ENCODE assay signal across 13 mouse cellular contexts in genomic region chr19:6260946-6261345, GRCm38 (mm10). TPM values are rescaled to one million over a fixed set of nuclear protein-coding genes. Genes with fewer than 3 reads are reported as not detected.
A peak's percentile ranks its signal among the peaks of the same experiment; 100 is the strongest.
DNase-seq lines count a peak whose midpoint lies in the region; ATAC-seq and TF ChIP-seq lines count a peak whose summit lies in the region.
"Had no signal": no experiment of that assay in that cellular context is flagged by ENCODE, and none has a peak within 500 bp of the region (broad histone marks: within the 10 kb centered on the region; RNA-seq: fewer than 3 reads in every experiment).

No protein-coding gene starts in this region.

- H3K9ac ChIP-seq in kidney, postnatal 0 days (ENCODE audit: low read depth, low read length), result no peak overlapping the region
- H3K9ac ChIP-seq in kidney, embryonic 15.5 days, result no peak overlapping the region
- H3K9ac ChIP-seq in midbrain, embryonic 14.5 days (replicated peaks; ENCODE audit: low read length), result no peak overlapping the region
- H3K9ac ChIP-seq: hindbrain, embryonic 13.5 days; liver, embryonic 13.5 days had no signal

- no peaks in the 10 kb centered on the region for H3K9me3 ChIP-seq in kidney, postnatal 0 days (replicated peaks; ENCODE audit: low read length)
- H3K9me3 ChIP-seq in kidney, embryonic 15.5 days (replicated peaks), result no peaks in the 10 kb centered on the region
- H3K9me3 ChIP-seq in midbrain, embryonic 14.5 days (ENCODE audit: control insufficient read depth, low read length), result no peaks in the 10 kb centered on the region
- no peaks in the 10 kb centered on the region for H3K9me3 ChIP-seq in limb, embryonic 10.5 days (replicated peaks)
- H3K9me3 ChIP-seq: hindbrain, embryonic 13.5 days had no signal

- WGBS in kidney, postnatal 0 days, result 93% methylated on average over 4 of the region's 4 CpGs
- 83% methylated on average over 4 of the region's 4 CpGs for WGBS in kidney, embryonic 15.5 days
- WGBS in midbrain, embryonic 14.5 days, result 80% methylated on average over 4 of the region's 4 CpGs
- WGBS in limb, embryonic 10.5 days, result 81% methylated on average over 4 of the region's 4 CpGs

- no peaks in the 10 kb centered on the region for H3K27me3 ChIP-seq in kidney, postnatal 0 days (ENCODE audit: insufficient read depth, low read length)
- H3K27me3 ChIP-seq in kidney, embryonic 15.5 days, result no peaks in the 10 kb centered on the region
- no peaks in the 10 kb centered on the region for H3K27me3 ChIP-seq in testis, adult 2 months (ENCODE audit: control insufficient read depth, insufficient read depth, low read length)
- H3K27me3 ChIP-seq in midbrain, embryonic 14.5 days (ENCODE audit: control insufficient read depth, insufficient read depth, low read length), result no peaks in the 10 kb centered on the region
- H3K27me3 ChIP-seq in limb, embryonic 10.5 days (ENCODE audit: low read depth, poor library complexity, severe bottlenecking), result no peaks in the 10 kb centered on the region
- H3K27me3 ChIP-seq: hindbrain, embryonic 13.5 days; liver, embryonic 13.5 days had no signal

- H3K4me1 ChIP-seq in kidney, postnatal 0 days (replicated peaks; ENCODE audit: insufficient read depth, low read length), result no peaks in the 10 kb centered on the region; the same call in 1 of the 2 replicates
- H3K4me1 ChIP-seq in kidney, embryonic 15.5 days, result peaks cover 21% of the 10 kb centered on the region
- H3K4me1 ChIP-seq in testis, adult 2 months (ENCODE audit: control insufficient read depth, insufficient read depth, low read length), result no peaks in the 10 kb centered on the region
- no peaks in the 10 kb centered on the region for H3K4me1 ChIP-seq in midbrain, embryonic 14.5 days (ENCODE audit: control insufficient read depth, insufficient read depth, low read length)
- peaks cover 13% of the 10 kb centered on the region; the same call in 1 of the 2 replicates for H3K4me1 ChIP-seq in limb, embryonic 10.5 days
- H3K4me1 ChIP-seq: embryonic facial prominence, embryonic 10.5 days; hindbrain, embryonic 13.5 days had no signal

- H3K4me3 ChIP-seq in kidney, postnatal 0 days (replicated peaks; ENCODE audit: low read depth, low read length), result no peak overlapping the region
- H3K4me3 ChIP-seq in kidney, embryonic 15.5 days (replicated peaks), result no peak overlapping the region
- no peak overlapping the region for H3K4me3 ChIP-seq in testis, adult 2 months (ENCODE audit: control insufficient read depth, low read depth, low read length)
- no peak overlapping the region for H3K4me3 ChIP-seq in midbrain, embryonic 14.5 days (replicated peaks; ENCODE audit: low read depth, low read length)
- no peak overlapping the region for H3K4me3 ChIP-seq in limb, embryonic 10.5 days
- H3K4me3 ChIP-seq: embryonic facial prominence, embryonic 10.5 days; hindbrain, embryonic 13.5 days; liver, embryonic 13.5 days had no signal

- TF ChIP-seq POLR2A in testis, adult 2 months (IDR thresholded peaks at IDR 0.05; ENCODE audit: control insufficient read depth, low read depth, low read length), result no peak

- peaks cover 41% of the 10 kb centered on the region for H3K36me3 ChIP-seq in kidney, postnatal 0 days (ENCODE audit: insufficient read depth, low read length)
- H3K36me3 ChIP-seq in kidney, embryonic 15.5 days, result peaks cover 64% of the 10 kb centered on the region
- peaks cover 4% of the 10 kb centered on the region for H3K36me3 ChIP-seq in testis, adult 2 months (ENCODE audit: control insufficient read depth, insufficient read depth, low read length)
- H3K36me3 ChIP-seq in midbrain, embryonic 14.5 days (ENCODE audit: control insufficient read depth, insufficient read depth, low read length), result peaks cover 63% of the 10 kb centered on the region
- peaks cover 67% of the 10 kb centered on the region for H3K36me3 ChIP-seq in limb, embryonic 10.5 days

- H3K4me2 ChIP-seq in kidney, postnatal 0 days (ENCODE audit: low read length), result no peak overlapping the region
- no peak overlapping the region for H3K4me2 ChIP-seq in kidney, embryonic 15.5 days
- H3K4me2 ChIP-seq in midbrain, embryonic 14.5 days (ENCODE audit: low read length), result no peak overlapping the region
- H3K4me2 ChIP-seq: hindbrain, embryonic 13.5 days; liver, embryonic 13.5 days had no signal

- DNase-seq in CD4-positive, CD25-positive, alpha-beta regulatory T cell, adult 2 months (ENCODE audit: low read depth, low spot score), result peak; percentile 37
- DNase-seq in kidney, postnatal 0 days (ENCODE audit: low spot score), result no peak
- DNase-seq in testis, postnatal 14 days (ENCODE audit: low spot score), result no peak
- DNase-seq in midbrain, embryonic 14.5 days, result no peak
- no peak for DNase-seq in limb, embryonic 10.5 days (ENCODE audit: low spot score)
- DNase-seq: gastrocnemius, postnatal 36 days; liver, embryonic 13.5 days had no signal

- no peak for ATAC-seq in CD4-positive, CD25-positive, alpha-beta regulatory T cell, adult 4 months
- ATAC-seq in kidney, postnatal 0 days (replicated peaks; ENCODE audit: low FRiP score, low read depth), result no peak
- ATAC-seq in kidney, embryonic 15.5 days (replicated peaks; ENCODE audit: low FRiP score), result no peak
- no peak for ATAC-seq in midbrain, embryonic 14.5 days (ENCODE audit: low FRiP score, low TSS enrichment)

- TF ChIP-seq CTCF in kidney, postnatal 0 days (IDR thresholded peaks at IDR 0.05; ENCODE audit: low read depth), result peak; percentile 47; the same call in 1 of the 2 replicates
- peak; percentile 51; the same call in 1 of the 2 replicates for TF ChIP-seq CTCF in testis, adult 2 months (IDR thresholded peaks at IDR 0.05; ENCODE audit: control insufficient read depth, insufficient read depth, insufficient replicate concordance, low read depth, low read length)

- H3K27ac ChIP-seq in kidney, postnatal 0 days, result no peak overlapping the region
- no peak overlapping the region for H3K27ac ChIP-seq in kidney, embryonic 15.5 days
- H3K27ac ChIP-seq in testis, adult 2 months (ENCODE audit: control insufficient read depth, insufficient read depth, low read depth, low read length), result no peak overlapping the region
- no peak overlapping the region for H3K27ac ChIP-seq in midbrain, embryonic 14.5 days (replicated peaks; ENCODE audit: low read depth, low read length)
- no peak overlapping the region for H3K27ac ChIP-seq in limb, embryonic 10.5 days
- H3K27ac ChIP-seq: hindbrain, embryonic 13.5 days; liver, embryonic 13.5 days had no signal

RNA-seq across cellular contexts. Expression of gene Ehd1, which starts 15.6 kb away (rescaled TPM):
- polyA plus RNA-seq in CD4-positive, CD25-positive, alpha-beta regulatory T cell, adult 4 months (2017; shearing (Covaris generic)), result 10 to 100 TPM in 1 of 2 experiments, 1 to 10 TPM in 1; 6.4 to 22.8 TPM
- polyA plus RNA-seq in kidney, postnatal 0 days (2015; fragmentation: Nextera tagmentation; extraction: Ambion mirVana), result 64.2 and 73.4 TPM in 2 replicates
- 67.8 and 81.8 TPM in 2 replicates for polyA plus RNA-seq in kidney, embryonic 15.5 days (2015; fragmentation: Nextera tagmentation; extraction: Ambion mirVana)
- 521 and 642 TPM in 2 replicates for polyA plus RNA-seq in testis, adult 2 months (2012; rRNA removed)
- polyA plus RNA-seq in midbrain, embryonic 14.5 days (2014; fragmentation: Nextera tagmentation; extraction: Ambion mirVana), result 75.0 and 80.1 TPM in 2 replicates
- 72.5 and 74.9 TPM in 2 replicates for polyA plus RNA-seq in limb, embryonic 10.5 days (2016; fragmentation: Nextera tagmentation; extraction: Ambion mirVana)

RNA-seq across cellular contexts. Expression of gene Atg2a, which starts 19.5 kb away (rescaled TPM):
- 10 to 100 TPM; 10.4 to 14.7 TPM for polyA plus RNA-seq in CD4-positive, CD25-positive, alpha-beta regulatory T cell, adult 4 months (2017; shearing (Covaris generic))
- polyA plus RNA-seq in kidney, postnatal 0 days (2015; fragmentation: Nextera tagmentation; extraction: Ambion mirVana), result 7.0 and 7.8 TPM in 2 replicates
- polyA plus RNA-seq in kidney, embryonic 15.5 days (2015; fragmentation: Nextera tagmentation; extraction: Ambion mirVana), result 9.8 and 12.1 TPM in 2 replicates
- polyA plus RNA-seq in testis, adult 2 months (2012; rRNA removed), result 40.2 and 40.5 TPM in 2 replicates
- polyA plus RNA-seq in midbrain, embryonic 14.5 days (2014; fragmentation: Nextera tagmentation; extraction: Ambion mirVana), result 13.7 and 15.4 TPM in 2 replicates
- polyA plus RNA-seq in limb, embryonic 10.5 days (2016; fragmentation: Nextera tagmentation; extraction: Ambion mirVana), result 11.4 and 13.0 TPM in 2 replicates

RNA-seq across cellular contexts. Expression of gene Ppp2r5b, which starts 25.3 kb away (rescaled TPM):
- polyA plus RNA-seq in CD4-positive, CD25-positive, alpha-beta regulatory T cell, adult 4 months (2017; shearing (Covaris generic)), result 1 to 10 TPM; 1.2 to 1.6 TPM
- 19.9 and 20.4 TPM in 2 replicates for polyA plus RNA-seq in kidney, postnatal 0 days (2015; fragmentation: Nextera tagmentation; extraction: Ambion mirVana)
- polyA plus RNA-seq in kidney, embryonic 15.5 days (2015; fragmentation: Nextera tagmentation; extraction: Ambion mirVana), result 22.9 and 27.6 TPM in 2 replicates
- polyA plus RNA-seq in testis, adult 2 months (2012; rRNA removed), result 4.6 TPM in 2 replicates
- 117 and 142 TPM in 2 replicates for polyA plus RNA-seq in midbrain, embryonic 14.5 days (2014; fragmentation: Nextera tagmentation; extraction: Ambion mirVana)
- polyA plus RNA-seq in limb, embryonic 10.5 days (2016; fragmentation: Nextera tagmentation; extraction: Ambion mirVana), result 16.6 and 17.2 TPM in 2 replicates

RNA-seq across cellular contexts. Expression of gene Gpha2, which starts 34.8 kb away (rescaled TPM):
- not detected for polyA plus RNA-seq in CD4-positive, CD25-positive, alpha-beta regulatory T cell, adult 4 months (2017; shearing (Covaris generic))
- polyA plus RNA-seq in kidney, postnatal 0 days (2015; fragmentation: Nextera tagmentation; extraction: Ambion mirVana), result 1.6 and 2.1 TPM in 2 replicates
- polyA plus RNA-seq in kidney, embryonic 15.5 days (2015; fragmentation: Nextera tagmentation; extraction: Ambion mirVana), result 0.39 and 0.74 TPM in 2 replicates
- 3.8 and 4.3 TPM in 2 replicates for polyA plus RNA-seq in testis, adult 2 months (2012; rRNA removed)
- not detected in 2 replicates for polyA plus RNA-seq in midbrain, embryonic 14.5 days (2014; fragmentation: Nextera tagmentation; extraction: Ambion mirVana)
- 0.97 and 2.1 TPM in 2 replicates for polyA plus RNA-seq in limb, embryonic 10.5 days (2016; fragmentation: Nextera tagmentation; extraction: Ambion mirVana)
- polyA plus RNA-seq: heart, embryonic 14.5 days; hindbrain, embryonic 13.5 days had no signal

RNA-seq across cellular contexts. Expression of gene Cdc42bpg, which starts 45.3 kb away (rescaled TPM):
- polyA plus RNA-seq in CD4-positive, CD25-positive, alpha-beta regulatory T cell, adult 4 months (2017; shearing (Covaris generic)), result under 1 TPM; 0.07 to 0.13 TPM
- 1.0 TPM in 2 replicates for polyA plus RNA-seq in kidney, postnatal 0 days (2015; fragmentation: Nextera tagmentation; extraction: Ambion mirVana)
- polyA plus RNA-seq in kidney, embryonic 15.5 days (2015; fragmentation: Nextera tagmentation; extraction: Ambion mirVana), result 0.78 and 1.0 TPM in 2 replicates
- 5.3 and 5.4 TPM in 2 replicates for polyA plus RNA-seq in testis, adult 2 months (2012; rRNA removed)
- 0.43 and 1.3 TPM in 2 replicates for polyA plus RNA-seq in midbrain, embryonic 14.5 days (2014; fragmentation: Nextera tagmentation; extraction: Ambion mirVana)
- polyA plus RNA-seq in limb, embryonic 10.5 days (2016; fragmentation: Nextera tagmentation; extraction: Ambion mirVana), result 0.15 and 0.38 TPM in 2 replicates
